Mouse (Mus musculus) bone marrow macrophage, adult 2 months (primary cell): Measurements from ENCODE around the gene Rtel1.

Experiments used
- CTCF ChIP-seq: IDR thresholded peaks from 2 replicates; pipeline ENCODE4 v1.5.1; 2012; ENCODE audit warnings: low read depth, mild to moderate bottlenecking, low read length, moderate library complexity
- POLR2A ChIP-seq: IDR thresholded peaks from 2 replicates; pipeline ENCODE4 v1.6.1; 2012; ENCODE audit warnings: mild to moderate bottlenecking, low read depth, low read length, borderline replicate concordance

GRCm38 (mm10) chr2:181386663-181387210, 67.2 kb downstream of the Rtel1 start:
- TF ChIP-seq CTCF (no peak), POLR2A (no peak)
